Mouse (Mus musculus): Measurements from ENCODE around the gene Podxl2. TPM values are rescaled to one million over a fixed set of nuclear protein-coding genes. Genes with fewer than 3 reads are reported as not detected.

Gene Podxl2
- total RNA-seq, 1 experiment, result 5.0 TPM

DNA sequence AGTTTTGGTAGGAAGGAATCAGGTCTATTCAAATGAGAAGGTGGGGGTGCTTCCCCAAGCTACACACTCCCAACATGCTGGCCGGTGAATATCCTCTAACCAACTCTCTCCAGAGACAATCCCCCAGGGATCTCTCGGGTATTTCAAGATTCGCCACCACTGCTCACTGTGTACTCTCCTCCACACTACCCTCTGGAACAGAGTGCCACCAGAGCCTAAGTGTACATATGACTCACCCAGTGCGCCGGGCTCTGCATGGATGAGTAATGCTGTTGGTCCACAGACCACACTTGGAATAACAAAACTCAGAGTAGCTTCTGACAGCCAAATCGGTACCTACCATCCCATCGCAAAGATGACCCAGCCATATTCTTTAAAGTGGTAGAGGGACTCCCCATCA, 5.4 kb downstream of the Podxl2 start:
- no peak overlapping the region for H3K9ac ChIP-seq (ENCODE audit: insufficient read depth, low read depth, low read length, poor library complexity, severe bottlenecking)

GRCm38 (mm10) chr6:88865704-88866103, 9.1 kb downstream of the Podxl2 start:
- no peaks in the 10 kb centered on the region for H3K9me3 ChIP-seq (ENCODE audit: control insufficient read depth, insufficient read depth, low read depth, low read length)
- in situ Hi-C loops (cut with MboI; ENCODE audit: low sequenced_read_pairs in 2 of 2, unreplicated experiment in 2 of 2), result no loop called here
- no peaks in the 10 kb centered on the region for H3K36me3 ChIP-seq (ENCODE audit: control insufficient read depth, insufficient read depth, low read length, poor library complexity, severe bottlenecking)
- TF ChIP-seq ZC3H11A (IDR thresholded peaks at IDR 0.05; ENCODE audit: borderline replicate concordance, low read depth, low read length), result no peak
- TF ChIP-seq ZNF384 (IDR thresholded peaks at IDR 0.05; ENCODE audit: low read depth, low read length), result no peak
- TF ChIP-seq MAFK (IDR thresholded peaks at IDR 0.05; ENCODE audit: insufficient read depth, low read depth, low read length), result no peak
- no peak for TF ChIP-seq HCFC1 (IDR thresholded peaks at IDR 0.05; ENCODE audit: borderline replicate concordance, insufficient read depth, low read length)
- TF ChIP-seq CHD2 (IDR thresholded peaks at IDR 0.05; ENCODE audit: low read depth, low read length), result no peak
- no peak overlapping the region for H3K9ac ChIP-seq (ENCODE audit: insufficient read depth, low read depth, low read length, poor library complexity, severe bottlenecking)
- H3K27ac ChIP-seq (ENCODE audit: insufficient read depth, low read depth, low read length, poor library complexity, severe bottlenecking), result no peak overlapping the region
- no peaks in the 10 kb centered on the region for H3K4me1 ChIP-seq (ENCODE audit: control insufficient read depth in 2 of 2, insufficient read depth in 2 of 2, low read length in 2 of 2, poor library complexity in 1 of 2)
- no peak for DNase-seq (ENCODE audit: low read depth, low spot score)
- no peak overlapping the region for H3K4me3 ChIP-seq (ENCODE audit: insufficient read depth in 1 of 2, low read depth in 1 of 2, low read length in 2 of 2, poor library complexity in 1 of 2, severe bottlenecking in 1 of 2)

More for the DNA sequence above, 5.4 kb downstream of the Podxl2 start:
- TF ChIP-seq CHD2 (IDR thresholded peaks at IDR 0.05; ENCODE audit: low read depth, low read length), result no peak
- no peak for TF ChIP-seq ZNF384 (IDR thresholded peaks at IDR 0.05; ENCODE audit: low read depth, low read length)
- TF ChIP-seq MAFK (IDR thresholded peaks at IDR 0.05; ENCODE audit: insufficient read depth, low read depth, low read length), result no peak
- TF ChIP-seq HCFC1 (IDR thresholded peaks at IDR 0.05; ENCODE audit: borderline replicate concordance, insufficient read depth, low read length), result no peak
- TF ChIP-seq ZC3H11A (IDR thresholded peaks at IDR 0.05; ENCODE audit: borderline replicate concordance, low read depth, low read length), result no peak
- Histone ChIP-seq H3K4me1 (ENCODE audit: control insufficient read depth in 2 of 2, insufficient read depth in 2 of 2, low read length in 2 of 2, poor library complexity in 1 of 2) (peaks cover 0 to 3% of the 10 kb centered on the region in 2 experiments; a peak in 1 of 4 replicates), H3K4me3 (ENCODE audit: insufficient read depth in 1 of 2, low read depth in 1 of 2, low read length in 2 of 2, poor library complexity in 1 of 2, severe bottlenecking in 1 of 2) (no peak overlapping the region), H3K9me3 (ENCODE audit: control insufficient read depth, insufficient read depth, low read depth, low read length) (no peaks in the 10 kb centered on the region), H3K27ac (ENCODE audit: insufficient read depth, low read depth, low read length, poor library complexity, severe bottlenecking) (no peak overlapping the region), H3K36me3 (ENCODE audit: control insufficient read depth, insufficient read depth, low read length, poor library complexity, severe bottlenecking) (no peaks in the 10 kb centered on the region)
- DNase-seq (ENCODE audit: low read depth, low spot score), result no peak
- in situ Hi-C loops (cut with MboI; ENCODE audit: low sequenced_read_pairs in 2 of 2, unreplicated experiment in 2 of 2), result no loop called here

- Histone ChIP-seq H3K9ac (ENCODE audit: insufficient read depth, low read depth, low read length, poor library complexity, severe bottlenecking) (no peak overlapping the region), H3K4me1 (ENCODE audit: control insufficient read depth in 2 of 2, insufficient read depth in 2 of 2, low read length in 2 of 2, poor library complexity in 1 of 2) (no peaks in the 10 kb centered on the region), H3K4me3 (ENCODE audit: insufficient read depth in 1 of 2, low read depth in 1 of 2, low read length in 2 of 2, poor library complexity in 1 of 2, severe bottlenecking in 1 of 2) (no peak overlapping the region), H3K36me3 (ENCODE audit: control insufficient read depth, insufficient read depth, low read length, poor library complexity, severe bottlenecking) (no peaks in the 10 kb centered on the region), H3K27ac (ENCODE audit: insufficient read depth, low read depth, low read length, poor library complexity, severe bottlenecking) (no peak overlapping the region), H3K9me3 (ENCODE audit: control insufficient read depth, insufficient read depth, low read depth, low read length) (no peaks in the 10 kb centered on the region)
- in situ Hi-C loops (cut with MboI; ENCODE audit: low sequenced_read_pairs in 2 of 2, unreplicated experiment in 2 of 2), result no loop called here
- TF ChIP-seq HCFC1 (IDR thresholded peaks at IDR 0.05; ENCODE audit: borderline replicate concordance, insufficient read depth, low read length) (no peak; the same call in 1 of the 2 replicates), ZC3H11A (IDR thresholded peaks at IDR 0.05; ENCODE audit: borderline replicate concordance, low read depth, low read length) (peak; percentile 49), CHD2 (IDR thresholded peaks at IDR 0.05; ENCODE audit: low read depth, low read length) (no peak), MAFK (IDR thresholded peaks at IDR 0.05; ENCODE audit: insufficient read depth, low read depth, low read length) (peak; percentile 75; the same call in 1 of the 2 replicates), ZNF384 (IDR thresholded peaks at IDR 0.05; ENCODE audit: low read depth, low read length) (peak; percentile 14; the same call in 1 of the 2 replicates)
- peak; percentile 83 for DNase-seq (ENCODE audit: low read depth, low spot score)
These were observed 13.9 kb downstream of the Podxl2 start for GRCm38 (mm10) chr6:88860914-88861313.

GRCm38 (mm10) chr6:88858341-88858740, 16.5 kb downstream of the Podxl2 start:
- 0 out of 4 replicates have a peak, but pooled peaks cover 0 to 1% of the 10 kb centered on the region in 2 experiments for H3K4me1 ChIP-seq (ENCODE audit: control insufficient read depth in 2 of 2, insufficient read depth in 2 of 2, low read length in 2 of 2, poor library complexity in 1 of 2)
- no peak for TF ChIP-seq ZC3H11A (IDR thresholded peaks at IDR 0.05; ENCODE audit: borderline replicate concordance, low read depth, low read length)
- no peak for TF ChIP-seq HCFC1 (IDR thresholded peaks at IDR 0.05; ENCODE audit: borderline replicate concordance, insufficient read depth, low read length)
- no peak for TF ChIP-seq MAFK (IDR thresholded peaks at IDR 0.05; ENCODE audit: insufficient read depth, low read depth, low read length)
- no peak for TF ChIP-seq ZNF384 (IDR thresholded peaks at IDR 0.05; ENCODE audit: low read depth, low read length)
- TF ChIP-seq CHD2 (IDR thresholded peaks at IDR 0.05; ENCODE audit: low read depth, low read length), result no peak
- no peak overlapping the region for H3K4me3 ChIP-seq (ENCODE audit: insufficient read depth in 1 of 2, low read depth in 1 of 2, low read length in 2 of 2, poor library complexity in 1 of 2, severe bottlenecking in 1 of 2)
- no peak overlapping the region for H3K9ac ChIP-seq (ENCODE audit: insufficient read depth, low read depth, low read length, poor library complexity, severe bottlenecking)
- DNase-seq (ENCODE audit: low read depth, low spot score), result no peak
- in situ Hi-C loops (cut with MboI; ENCODE audit: low sequenced_read_pairs in 2 of 2, unreplicated experiment in 2 of 2), result loop anchor here in 1 of 2 experiments (10.0 kb wide), 1 partner anchor 304 kb away; no protein-coding TSS in a partner anchor
- H3K9me3 ChIP-seq (ENCODE audit: control insufficient read depth, insufficient read depth, low read depth, low read length), result no peaks in the 10 kb centered on the region
- H3K27ac ChIP-seq (ENCODE audit: insufficient read depth, low read depth, low read length, poor library complexity, severe bottlenecking), result no peak overlapping the region
- H3K36me3 ChIP-seq (ENCODE audit: control insufficient read depth, insufficient read depth, low read length, poor library complexity, severe bottlenecking), result no peaks in the 10 kb centered on the region

Measured in ES-E14 (cell line).